Mouse (Mus musculus) neutrophil, adult 5-6 weeks (primary cell): ENCODE measurements around the gene Myo18a. TPM values are rescaled to one million over a fixed set of nuclear protein-coding genes. Genes with fewer than 3 reads are reported as not detected.

ENCODE experiments used
- ATAC-seq: fragments of 151-379, 151-347 bp; 2 replicates; pipeline ENCODE4 v1.8.0; 2017; ENCODE audit warnings: mild to moderate bottlenecking, moderate TSS enrichment; ENCODE audit not compliant: insufficient number of reproducible peaks, poor library complexity, low FRiP score, severe bottlenecking; ENCODE audit errors: extremely low read depth
- total RNA-seq: library from RNA; stranded (forward); fragments of 200-1000 nt; gene quantifications from 2 replicates; pipeline ENCODE4 v1.2.3, GENCODE M21; 2017

The Myo18a gene
- total RNA-seq, 1 experiment from 2014 or later, result 109 TPM

- no peak for ATAC-seq
These were observed 89.1 kb downstream of the Myo18a start for GRCm38 (mm10) chr11:77852195-77852594.

GRCm38 (mm10) chr11:77852941-77853668 is 90.1 kb downstream of the Myo18a start:
- ATAC-seq, result no peak

GRCm38 (mm10) chr11:77854641-77855040 is 91.6 kb downstream of the Myo18a start:
- no peak for ATAC-seq

- ATAC-seq, result no peak
These were observed 92.3 kb downstream of the Myo18a start for GRCm38 (mm10) chr11:77855396-77855795.

- ATAC-seq, result no peak
These were observed 94.0 kb downstream of the Myo18a start for GRCm38 (mm10) chr11:77857089-77857488.

- no peak for ATAC-seq
These were observed 95.5 kb downstream of the Myo18a start for GRCm38 (mm10) chr11:77858589-77858988.

- ATAC-seq, result no peak
These were observed 97.9 kb downstream of the Myo18a start for GRCm38 (mm10) chr11:77860947-77861346.

GRCm38 (mm10) chr11:77862887-77863286 is 99.8 kb downstream of the Myo18a start:
- no peak for ATAC-seq

GRCm38 (mm10) chr11:77864771-77865170 is 101.7 kb downstream of the Myo18a start:
- no peak for ATAC-seq

GRCm38 (mm10) chr11:77867419-77868083 is 104.5 kb downstream of the Myo18a start:
- no peak for ATAC-seq

- no peak for ATAC-seq
These were observed 108.4 kb downstream of the Myo18a start for GRCm38 (mm10) chr11:77871436-77871835.

- no peak for ATAC-seq
These were observed 109.2 kb downstream of the Myo18a start for GRCm38 (mm10) chr11:77872236-77872635.

GRCm38 (mm10) chr11:77872685-77873084 is 109.6 kb downstream of the Myo18a start:
- no peak for ATAC-seq

- no peak for ATAC-seq
These were observed 110.1 kb downstream of the Myo18a start for GRCm38 (mm10) chr11:77873116-77873515.

- ATAC-seq, result no peak
These were observed 111.7 kb downstream of the Myo18a start for GRCm38 (mm10) chr11:77874685-77875231.

- ATAC-seq, result no peak
These were observed 112.2 kb downstream of the Myo18a start for GRCm38 (mm10) chr11:77875269-77875668.

- no peak for ATAC-seq
These were observed 113.1 kb downstream of the Myo18a start for GRCm38 (mm10) chr11:77875847-77876759.

- ATAC-seq, result no peak
These were observed 113.7 kb downstream of the Myo18a start for GRCm38 (mm10) chr11:77876760-77877148.

- ATAC-seq, result no peak
These were observed 121.6 kb downstream of the Myo18a start for GRCm38 (mm10) chr11:77884524-77885245.
